Mouse (Mus musculus) midbrain, embryonic 15.5 days (tissue): ENCODE data around the gene Herc3. TPM values are rescaled to one million over a fixed set of nuclear protein-coding genes. Genes with fewer than 3 reads are reported as not detected.
A peak's percentile ranks its signal among the peaks of the same experiment; 100 is the strongest.

Source experiments
- ATAC-seq: fragments of 200-750 bp; cut with Nextera tagmentation; replicated peaks from 2 replicates; pipeline ENCODE4 v1.8.0; 2017; ENCODE audit warnings: moderate TSS enrichment
- H3K27ac ChIP-seq: fragments of 300-500 bp; sonication (generic); 2 replicates; pipeline ENCODE4 v1.5.1; 2015; ENCODE audit warnings: mild to moderate bottlenecking, inconsistent platforms
- H3K27me3 ChIP-seq: fragments of 300-500 bp; sonication (generic); replicated peaks from 2 replicates; pipeline ENCODE4 v1.6.1; 2015; ENCODE audit warnings: inconsistent platforms
- H3K36me3 ChIP-seq: fragments of 300-500 bp; sonication (generic); replicated peaks from 2 replicates; pipeline ENCODE4 v1.6.1; 2015; ENCODE audit warnings: inconsistent platforms
- H3K4me1 ChIP-seq: fragments of 300-500 bp; sonication (generic); 2 replicates; pipeline ENCODE4 v1.6.1; 2015; ENCODE audit warnings: inconsistent platforms
- H3K4me2 ChIP-seq: fragments of 300-500 bp; sonication (generic); 2 replicates; pipeline ENCODE4 v1.6.1; 2015; ENCODE audit warnings: inconsistent platforms, mild to moderate bottlenecking, moderate library complexity
- H3K4me3 ChIP-seq: fragments of 300-500 bp; sonication (generic); 2 replicates; pipeline ENCODE4 v1.5.1; 2015; ENCODE audit warnings: mild to moderate bottlenecking, inconsistent platforms
- H3K9ac ChIP-seq: fragments of 300-500 bp; sonication (generic); 2 replicates; pipeline ENCODE4 v1.6.1; 2015; ENCODE audit warnings: mild to moderate bottlenecking, inconsistent platforms
- H3K9me3 ChIP-seq: fragments of 300-500 bp; sonication (generic); 2 replicates; pipeline ENCODE4 v1.6.1; 2016; ENCODE audit warnings: inconsistent platforms
- WGBS: fragments of 180-500 bp; shearing (Covaris S2); methylation state at CpG from one replicate; pipeline ENCODE4 v1.1.7; 2015; ENCODE audit warnings: mixed read lengths; 5-methylcytosine and 5-hydroxymethylcytosine counted together
- polyA plus RNA-seq: library from polyadenylated mRNA; unstranded; fragments of >200 nt; fragmentation: Nextera tagmentation; extraction: Ambion mirVana; gene quantifications from 2 replicates; pipeline ENCODE4 v1.2.1, GENCODE M21; 2015

The Herc3 gene
- polyA plus RNA-seq, 1 experiment from 2014 or later = 31.3 TPM

DNA sequence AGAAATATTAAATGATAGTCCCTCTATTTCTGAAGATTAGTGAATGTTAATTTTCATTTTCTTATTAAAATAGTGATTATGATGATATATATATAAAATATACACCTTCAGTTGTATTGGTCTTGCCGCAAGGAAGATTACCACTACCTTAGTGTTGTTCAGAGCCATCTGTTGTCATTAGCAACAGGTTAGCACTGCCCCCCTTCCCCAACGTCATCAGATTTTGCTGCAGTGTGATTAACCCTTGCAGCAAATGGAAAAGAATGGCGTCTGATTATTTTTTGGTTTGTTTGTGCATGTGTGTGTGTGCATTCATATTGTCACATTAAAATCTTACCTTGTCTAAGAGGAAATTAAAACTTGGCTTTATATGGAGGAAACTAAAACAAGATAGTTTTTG is 73.3 kb downstream of the Herc3 start:
- Histone ChIP-seq H3K27me3 (no peaks in the 10 kb centered on the region), H3K4me3 (no peak overlapping the region), H3K4me2 (no peak overlapping the region), H3K9me3 (peaks cover 11% of the 10 kb centered on the region), H3K9ac (no peak overlapping the region), H3K36me3 (no peaks in the 10 kb centered on the region), H3K27ac (no peak overlapping the region), H3K4me1 (peaks cover 15% of the 10 kb centered on the region)
- WGBS = 51% methylated on average over 3 of the region's 3 CpGs
- ATAC-seq = no peak

DNA sequence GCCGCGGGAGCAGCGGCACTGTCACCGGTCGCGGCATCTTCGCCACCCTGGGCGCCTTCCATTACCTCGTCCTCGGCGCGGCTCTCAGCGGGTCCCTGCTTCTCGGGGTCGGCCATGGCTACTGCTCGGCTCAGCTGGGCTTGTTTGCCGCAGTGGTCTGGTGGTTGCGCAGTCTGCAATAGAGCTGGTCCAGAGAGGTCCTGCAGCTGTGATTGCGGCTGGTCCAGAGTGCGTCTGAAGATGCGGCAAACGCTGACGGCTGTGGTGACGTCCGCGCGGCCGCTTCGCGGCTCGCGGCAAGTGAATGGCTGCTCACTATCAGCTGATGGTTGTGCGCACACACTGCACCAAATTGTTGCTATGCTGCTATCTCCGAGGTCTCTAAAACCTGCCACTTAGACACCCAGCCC is 75.6 kb downstream of the Herc3 start, which contains the start of gene Nap1l5:
Gene Nap1l5, minus strand, starts transcription at position 225 of the 410 bp plus-strand sequence.
- Histone ChIP-seq H3K4me1 (peaks cover 14% of the 10 kb centered on the region), H3K9me3 (peaks cover 11% of the 10 kb centered on the region), H3K27me3 (no peaks in the 10 kb centered on the region), H3K9ac (peak within 1 kb of the TSS; percentile 45), H3K4me2 (peak within 1 kb of the TSS; percentile 53), H3K36me3 (no peaks in the 10 kb centered on the region), H3K27ac (peak within 1 kb of the TSS; percentile 82), H3K4me3 (peak within 1 kb of the TSS; percentile 52)
- WGBS = 57% methylated on average over 34 of the region's 34 CpGs
- ATAC-seq = peak; percentile 97

DNA sequence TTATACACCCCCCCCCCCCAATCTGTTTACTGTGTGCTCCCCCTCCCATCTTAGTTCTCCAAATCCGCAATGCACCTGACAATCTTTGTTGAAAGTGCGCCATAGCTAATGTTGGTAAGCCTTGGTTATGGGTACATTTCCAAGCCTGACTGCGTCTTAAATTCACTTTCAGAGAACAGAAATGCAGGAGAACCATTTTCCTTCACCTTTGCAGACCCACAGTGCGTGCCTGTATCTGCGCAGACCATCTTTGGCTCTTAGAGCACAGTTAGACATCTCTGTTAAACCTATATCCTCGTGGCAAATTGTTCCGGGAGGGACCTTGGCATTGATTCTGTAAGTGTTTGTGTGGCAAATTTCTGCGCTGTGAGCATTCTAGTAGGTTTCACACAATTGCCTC is 76.1 kb downstream of the Herc3 start:
- Histone ChIP-seq H3K4me1 (peaks cover 9% of the 10 kb centered on the region), H3K4me2 (peak overlapping the region; percentile 53), H3K27me3 (no peaks in the 10 kb centered on the region), H3K9ac (no peak overlapping the region), H3K27ac (peak overlapping the region; percentile 66), H3K9me3 (peaks cover 11% of the 10 kb centered on the region), H3K36me3 (no peaks in the 10 kb centered on the region), H3K4me3 (peak overlapping the region; percentile 52)
- peak; percentile 35 for ATAC-seq
- 67% methylated on average over 8 of the region's 8 CpGs for WGBS

- peaks cover 8% of the 10 kb centered on the region for H3K4me1 ChIP-seq
- WGBS = 58% methylated on average over 2 of the region's 2 CpGs
- H3K4me2 ChIP-seq = peak overlapping the region; percentile 53
- H3K9ac ChIP-seq = no peak overlapping the region
- H3K4me3 ChIP-seq = no peak overlapping the region; the same call in 1 of the 2 replicates
- ATAC-seq = peak; percentile 3; the same call in 1 of the 2 replicates
- no peaks in the 10 kb centered on the region for H3K36me3 ChIP-seq
- no peaks in the 10 kb centered on the region for H3K27me3 ChIP-seq
- H3K27ac ChIP-seq = peak overlapping the region; percentile 66
- peaks cover 11% of the 10 kb centered on the region for H3K9me3 ChIP-seq
These were observed 76.5 kb downstream of the Herc3 start for GRCm38 (mm10) chr6:58907791-58908190.

- no peaks in the 10 kb centered on the region for H3K9me3 ChIP-seq
- 82% methylated on average over 5 of the region's 5 CpGs for WGBS
- no peak overlapping the region for H3K9ac ChIP-seq
- H3K36me3 ChIP-seq = no peaks in the 10 kb centered on the region
- H3K4me2 ChIP-seq = no peak overlapping the region
- no peaks in the 10 kb centered on the region for H3K27me3 ChIP-seq
- no peak overlapping the region for H3K4me3 ChIP-seq
- no peaks in the 10 kb centered on the region for H3K4me1 ChIP-seq
- no peak overlapping the region for H3K27ac ChIP-seq
- no peak for ATAC-seq
These were observed 81.6 kb downstream of the Herc3 start for GRCm38 (mm10) chr6:58912842-58913241.

- H3K4me3 ChIP-seq = no peak overlapping the region
- no peak for ATAC-seq
- no peaks in the 10 kb centered on the region for H3K4me1 ChIP-seq
- no peaks in the 10 kb centered on the region for H3K9me3 ChIP-seq
- no peak overlapping the region for H3K27ac ChIP-seq
- H3K27me3 ChIP-seq = no peaks in the 10 kb centered on the region
- no peak overlapping the region for H3K9ac ChIP-seq
- no peaks in the 10 kb centered on the region for H3K36me3 ChIP-seq
- WGBS = 83% methylated on average over 3 of the region's 3 CpGs
- H3K4me2 ChIP-seq = no peak overlapping the region
These were observed 82.3 kb downstream of the Herc3 start for GRCm38 (mm10) chr6:58913551-58913950.

- 74% methylated on average over 5 of the region's 5 CpGs for WGBS
- H3K4me1 ChIP-seq = no peaks in the 10 kb centered on the region
- no peak overlapping the region for H3K27ac ChIP-seq
- H3K27me3 ChIP-seq = no peaks in the 10 kb centered on the region
- H3K4me2 ChIP-seq = no peak overlapping the region
- no peak overlapping the region for H3K9ac ChIP-seq
- H3K9me3 ChIP-seq = no peaks in the 10 kb centered on the region
- no peak for ATAC-seq
- H3K4me3 ChIP-seq = no peak overlapping the region
- no peaks in the 10 kb centered on the region for H3K36me3 ChIP-seq
These were observed 82.7 kb downstream of the Herc3 start for GRCm38 (mm10) chr6:58913971-58914370.

GRCm38 (mm10) chr6:58916498-58916897 is 85.2 kb downstream of the Herc3 start:
- Histone ChIP-seq H3K9ac (no peak overlapping the region), H3K27me3 (no peaks in the 10 kb centered on the region), H3K4me3 (no peak overlapping the region), H3K27ac (no peak overlapping the region), H3K36me3 (no peaks in the 10 kb centered on the region), H3K9me3 (no peaks in the 10 kb centered on the region), H3K4me2 (no peak overlapping the region), H3K4me1 (no peaks in the 10 kb centered on the region)
- no peak for ATAC-seq
- 85% methylated on average over 5 of the region's 5 CpGs for WGBS

DNA sequence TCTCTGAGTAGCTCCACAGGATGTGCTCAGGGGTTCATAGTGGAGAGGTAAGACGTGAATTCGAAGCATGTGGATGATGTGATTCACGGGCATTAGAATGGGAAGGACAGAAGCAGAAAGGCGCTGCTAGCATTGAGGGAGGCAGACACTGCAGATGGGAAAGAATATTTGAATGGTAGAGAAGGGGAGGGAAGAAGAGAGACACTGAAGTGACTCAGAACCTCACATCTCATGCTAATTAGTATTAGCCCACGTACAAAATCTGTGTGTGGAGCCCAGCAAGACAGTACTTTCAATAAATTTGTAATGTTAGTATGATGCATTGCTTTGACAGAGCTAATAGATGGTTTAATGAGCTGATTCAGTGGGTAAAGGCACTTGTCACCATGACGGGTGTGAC is 89.5 kb downstream of the Herc3 start:
- H3K9me3 ChIP-seq = no peaks in the 10 kb centered on the region
- no peak overlapping the region for H3K4me2 ChIP-seq
- H3K27me3 ChIP-seq = no peaks in the 10 kb centered on the region
- 81% methylated on average over 6 of the region's 6 CpGs for WGBS
- H3K4me1 ChIP-seq = no peaks in the 10 kb centered on the region
- no peak overlapping the region for H3K27ac ChIP-seq
- ATAC-seq = no peak
- no peak overlapping the region for H3K9ac ChIP-seq
- H3K36me3 ChIP-seq = no peaks in the 10 kb centered on the region
- no peak overlapping the region for H3K4me3 ChIP-seq

DNA sequence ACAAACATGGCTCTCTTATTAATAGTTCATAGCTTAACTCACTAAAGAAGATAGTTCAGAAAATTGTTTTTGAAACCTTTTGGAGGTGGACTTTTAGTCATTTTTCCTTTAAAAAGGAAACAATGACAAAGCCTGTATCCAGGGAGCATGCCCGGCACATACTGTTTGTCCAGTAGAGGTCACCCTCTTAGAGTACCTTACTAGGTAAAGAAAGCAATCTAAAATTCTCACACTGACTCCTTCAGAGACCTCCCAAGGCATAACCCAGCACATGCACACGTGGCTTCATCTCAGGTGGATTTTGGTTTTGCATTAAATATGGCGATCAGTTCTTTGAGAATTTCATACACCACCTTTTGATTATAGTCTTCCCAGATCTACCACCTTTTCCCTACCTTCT is 90.4 kb downstream of the Herc3 start:
- WGBS = 46% methylated on average over 3 of the region's 3 CpGs
- no peak overlapping the region for H3K4me2 ChIP-seq
- peak; percentile 66 for ATAC-seq
- no peak overlapping the region for H3K27ac ChIP-seq
- H3K4me3 ChIP-seq = no peak overlapping the region
- H3K4me1 ChIP-seq = no peaks in the 10 kb centered on the region
- H3K9me3 ChIP-seq = no peaks in the 10 kb centered on the region
- no peaks in the 10 kb centered on the region for H3K36me3 ChIP-seq
- H3K27me3 ChIP-seq = no peaks in the 10 kb centered on the region
- no peak overlapping the region for H3K9ac ChIP-seq

DNA sequence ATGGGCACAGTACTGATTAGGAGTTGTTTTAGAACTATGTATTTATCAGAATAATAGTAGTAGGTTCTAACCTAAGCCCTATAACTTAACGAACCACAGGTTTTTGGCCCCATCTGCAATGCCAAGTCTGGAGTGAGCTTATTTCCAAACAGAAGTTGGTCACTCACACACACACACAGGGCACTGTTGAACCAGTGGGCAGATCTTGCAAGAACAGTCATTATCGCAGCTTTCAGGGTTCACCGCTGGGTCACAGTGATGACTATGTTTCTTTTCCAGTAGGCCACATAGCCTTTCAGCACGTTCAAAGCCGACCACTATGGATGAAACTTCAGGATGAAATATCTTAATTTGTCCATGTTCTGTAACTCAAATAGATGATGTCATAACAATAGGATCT is 91.2 kb downstream of the Herc3 start:
- ATAC-seq = no peak
- Histone ChIP-seq H3K9ac (no peak overlapping the region), H3K27ac (no peak overlapping the region), H3K27me3 (no peaks in the 10 kb centered on the region), H3K4me1 (no peaks in the 10 kb centered on the region), H3K4me3 (no peak overlapping the region), H3K9me3 (no peaks in the 10 kb centered on the region), H3K36me3 (no peaks in the 10 kb centered on the region), H3K4me2 (no peak overlapping the region)
- WGBS = 93% methylated on average over 5 of the region's 5 CpGs

- Histone ChIP-seq H3K4me3 (no peak overlapping the region), H3K36me3 (no peaks in the 10 kb centered on the region), H3K4me1 (peaks cover 12% of the 10 kb centered on the region), H3K4me2 (no peak overlapping the region), H3K9me3 (no peaks in the 10 kb centered on the region), H3K27ac (no peak overlapping the region), H3K9ac (no peak overlapping the region), H3K27me3 (no peaks in the 10 kb centered on the region)
- WGBS = 42% methylated on average over 2 of the region's 2 CpGs
- no peak for ATAC-seq
These were observed 96.6 kb downstream of the Herc3 start for GRCm38 (mm10) chr6:58927881-58928280.

DNA sequence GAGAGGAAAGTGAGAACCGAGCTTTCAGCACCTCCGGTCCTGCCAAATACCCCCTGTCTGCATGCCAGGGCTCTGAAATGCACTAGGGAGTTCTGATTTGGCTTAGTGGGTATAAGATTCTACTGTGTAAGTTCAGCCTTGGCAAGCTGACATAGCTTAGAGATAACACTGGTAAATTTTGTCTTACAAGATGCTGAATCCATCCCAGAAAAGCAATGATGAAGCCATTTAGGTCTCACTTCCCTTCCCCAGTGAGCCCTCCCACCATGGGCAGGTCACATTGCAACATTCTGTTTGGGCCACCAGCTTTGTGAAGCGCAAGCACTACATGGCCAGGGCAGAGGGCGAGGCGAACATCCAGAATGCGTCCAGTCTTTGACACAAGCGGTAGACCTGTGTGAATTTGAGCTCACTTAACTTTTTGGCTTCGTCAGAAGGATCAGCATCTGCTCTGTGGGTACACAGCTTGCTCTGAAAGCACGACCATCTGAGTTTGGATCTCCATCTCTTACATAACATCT is 98.7 kb downstream of the Herc3 start:
- Histone ChIP-seq H3K4me3 (no peak overlapping the region), H3K4me2 (no peak overlapping the region), H3K9me3 (no peaks in the 10 kb centered on the region), H3K36me3 (no peaks in the 10 kb centered on the region), H3K27me3 (no peaks in the 10 kb centered on the region), H3K9ac (no peak overlapping the region), H3K27ac (no peak overlapping the region), H3K4me1 (peaks cover 28% of the 10 kb centered on the region)
- 92% methylated on average over 9 of the region's 9 CpGs for WGBS
- ATAC-seq = no peak
